Mouse (Mus musculus) G1E-ER4 (cell line): Measurements from ENCODE around the gene Cry2. TPM values are rescaled to one million over a fixed set of nuclear protein-coding genes. Genes with fewer than 3 reads are reported as not detected.

Experiments
- GATA1 ChIP-seq: IDR thresholded peaks from one replicate; pipeline ENCODE4 v1.8.0; 2012; ENCODE audit warnings: low read length, inconsistent platforms
- polyA plus RNA-seq: library from polyadenylated mRNA; stranded (reverse); fragments of >175 nt; gene quantifications from 2 replicates; pipeline ENCODE4 v1.2.3, GENCODE M21; 2012

Cry2 gene
- 16.0 and 17.5 TPM in 2 replicates for polyA plus RNA-seq

DNA sequence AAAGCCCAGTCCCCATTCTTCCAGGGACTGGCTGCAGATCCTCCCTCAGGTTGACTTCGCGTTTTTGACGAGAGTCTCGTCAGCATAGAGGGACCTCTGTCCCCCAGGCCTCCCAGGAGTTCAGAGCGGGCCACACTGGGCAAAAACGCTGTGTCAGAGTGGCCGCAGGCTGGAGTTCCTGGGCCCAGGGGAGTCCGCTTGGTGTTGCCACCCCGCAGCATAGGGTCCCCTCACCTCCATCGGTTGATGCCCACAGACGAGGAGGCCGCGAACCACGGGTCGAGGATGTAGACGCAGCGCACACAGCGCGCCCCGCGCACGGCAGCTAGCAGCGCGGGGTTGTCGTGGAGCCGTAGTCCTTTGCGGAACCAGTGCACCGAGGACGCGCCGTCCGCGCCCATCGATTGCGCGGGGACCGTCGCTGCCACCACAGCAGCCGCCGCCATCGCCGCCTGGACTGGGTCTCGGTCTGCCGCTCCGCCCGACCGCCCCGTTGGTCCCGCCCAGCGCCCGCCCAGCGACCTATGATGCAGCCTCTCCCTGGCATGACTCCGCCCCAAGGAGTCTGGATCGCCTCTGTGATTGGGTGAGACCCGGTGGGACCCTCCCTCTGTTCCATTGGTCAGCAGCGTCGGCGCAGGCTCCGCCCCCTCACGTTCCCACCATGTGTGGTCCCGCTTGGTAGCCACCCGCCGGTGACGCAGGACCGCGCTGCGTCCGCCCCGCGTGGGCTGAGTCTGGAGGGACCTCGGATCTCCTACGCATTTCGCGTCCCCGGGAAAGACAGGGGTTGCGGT lies at the start of gene Cry2:
Cry2 (minus strand) TSS at position 466 of the 797 bp plus-strand sequence.
- no peak for TF ChIP-seq GATA1

DNA sequence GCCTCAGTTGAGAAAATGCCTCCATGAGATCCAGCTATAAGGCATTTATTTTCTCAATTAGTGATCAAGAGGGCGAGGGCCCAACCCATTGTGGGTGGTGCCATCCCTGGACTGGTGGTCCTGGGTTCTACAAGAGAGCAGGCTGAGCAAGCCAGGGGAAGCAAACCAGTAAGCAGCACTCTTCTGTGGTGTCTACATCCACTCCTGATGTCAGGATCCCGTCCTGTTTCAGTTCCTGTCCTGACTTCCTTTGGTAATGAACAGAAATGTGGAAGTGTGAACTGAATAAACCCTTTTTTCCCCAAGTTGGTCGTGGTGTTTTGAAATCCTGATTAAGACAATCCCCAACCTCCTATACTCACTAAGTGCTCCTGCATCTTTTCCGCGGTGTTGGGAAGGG lies 49.7 kb upstream of the Cry2 start:
- TF ChIP-seq GATA1: no peak

DNA sequence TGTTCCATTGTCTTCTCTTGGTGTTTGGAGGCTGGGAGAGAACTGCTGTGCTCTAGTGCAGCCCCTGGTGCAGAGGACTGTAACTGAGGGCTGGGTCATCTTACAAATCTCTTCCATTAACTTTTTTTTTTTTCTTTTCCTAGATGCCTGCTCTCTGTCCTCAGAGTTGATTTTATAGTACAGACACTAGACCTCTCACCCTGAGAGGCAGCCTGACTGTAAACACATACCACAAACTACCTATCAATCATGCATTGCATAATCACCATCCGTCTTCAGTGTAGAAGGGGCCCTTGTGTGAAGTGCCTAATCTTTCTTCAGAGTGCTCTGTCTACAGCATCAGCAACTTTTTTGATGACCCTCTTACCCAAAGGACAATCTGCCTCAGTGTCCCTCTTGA lies 48.7 kb upstream of the Cry2 start:
- no peak for TF ChIP-seq GATA1

DNA sequence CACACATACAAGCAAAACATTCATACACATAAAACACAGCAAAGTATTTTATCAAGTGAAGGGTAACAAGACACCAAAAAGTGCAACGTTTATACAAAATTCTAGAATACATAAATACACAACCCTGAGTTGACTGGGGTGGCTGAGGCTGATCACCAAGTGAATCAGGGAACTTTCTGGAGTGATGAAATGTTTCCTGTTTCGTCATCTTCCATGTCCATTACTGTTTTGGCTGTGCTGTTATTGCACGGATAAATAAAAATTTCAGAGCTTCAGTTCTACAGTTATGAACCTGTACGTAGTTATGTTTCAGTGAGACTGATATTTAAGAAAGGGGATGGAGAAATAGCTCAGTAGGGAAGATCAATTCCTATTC lies 44.5 kb upstream of the Cry2 start:
- no peak for TF ChIP-seq GATA1

DNA sequence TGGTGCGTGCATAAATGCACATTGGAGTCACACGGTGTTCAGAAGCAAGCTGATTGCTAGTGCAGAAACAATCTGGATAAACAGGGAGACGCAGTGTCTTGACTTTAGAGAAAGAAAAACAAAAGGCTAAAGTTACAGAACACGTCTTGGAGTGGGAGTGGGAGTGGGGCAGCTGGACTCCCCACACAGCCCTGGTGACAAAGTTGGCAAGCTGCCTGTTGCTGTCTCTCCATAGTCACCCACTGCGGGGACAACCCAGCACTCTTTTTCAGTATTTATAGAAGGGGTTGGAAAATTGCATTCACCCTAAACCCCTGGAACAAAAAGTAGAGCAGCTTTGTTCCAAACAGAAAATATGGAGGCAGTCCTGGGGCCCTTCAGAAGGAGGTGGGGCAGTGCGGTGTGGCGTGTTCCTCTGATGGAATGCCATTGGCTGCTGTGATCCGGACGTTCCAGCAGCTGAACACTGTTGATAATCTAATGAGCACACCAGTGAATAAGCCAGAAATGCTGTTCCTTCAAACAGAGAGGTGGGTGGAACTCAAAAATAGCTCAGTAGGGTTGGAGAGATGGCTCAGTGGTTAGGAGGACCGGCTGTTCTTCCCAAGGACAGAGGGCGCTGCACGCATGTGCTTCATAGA lies 43.9 kb upstream of the Cry2 start:
- no peak for TF ChIP-seq GATA1

DNA sequence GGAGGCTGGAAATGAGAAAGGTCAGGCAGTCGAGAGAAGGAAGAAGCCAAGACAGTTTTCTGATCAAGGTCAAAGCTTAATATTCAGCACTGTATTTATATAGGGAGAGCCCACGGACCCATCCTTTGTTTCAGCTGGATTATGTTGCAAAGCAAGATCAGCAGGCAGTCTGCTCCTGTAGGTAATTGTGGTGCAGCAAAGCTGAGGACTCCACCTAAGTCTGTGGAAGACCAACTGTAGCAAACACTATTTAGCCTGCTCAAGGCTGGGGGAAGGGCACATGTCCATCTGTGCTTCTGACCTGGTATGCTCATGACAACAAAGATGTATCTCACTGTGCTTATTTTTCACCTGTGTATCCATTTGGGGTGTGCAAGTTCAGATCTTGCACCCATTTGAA lies 41.9 kb upstream of the Cry2 start:
- no peak for TF ChIP-seq GATA1

DNA sequence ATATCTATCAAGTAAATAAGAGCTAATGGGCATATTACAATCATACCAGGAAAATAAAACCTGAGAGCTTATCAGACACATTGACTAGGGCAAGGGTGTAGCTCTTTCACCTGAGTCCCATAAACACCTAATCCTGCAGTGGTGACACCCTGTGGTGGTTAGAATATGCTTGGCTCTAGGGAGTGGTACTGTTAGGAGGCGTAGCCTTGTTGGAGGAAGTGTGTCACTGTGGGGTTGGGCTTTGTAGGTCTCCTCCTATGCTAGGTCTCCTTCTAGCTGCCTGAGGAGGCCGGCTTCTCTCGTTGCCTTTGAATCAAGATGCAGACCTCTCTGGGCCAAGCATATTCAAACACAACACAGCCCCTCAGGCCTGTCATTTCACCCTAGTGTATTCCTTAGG lies 41.1 kb upstream of the Cry2 start:
- TF ChIP-seq GATA1: no peak

DNA sequence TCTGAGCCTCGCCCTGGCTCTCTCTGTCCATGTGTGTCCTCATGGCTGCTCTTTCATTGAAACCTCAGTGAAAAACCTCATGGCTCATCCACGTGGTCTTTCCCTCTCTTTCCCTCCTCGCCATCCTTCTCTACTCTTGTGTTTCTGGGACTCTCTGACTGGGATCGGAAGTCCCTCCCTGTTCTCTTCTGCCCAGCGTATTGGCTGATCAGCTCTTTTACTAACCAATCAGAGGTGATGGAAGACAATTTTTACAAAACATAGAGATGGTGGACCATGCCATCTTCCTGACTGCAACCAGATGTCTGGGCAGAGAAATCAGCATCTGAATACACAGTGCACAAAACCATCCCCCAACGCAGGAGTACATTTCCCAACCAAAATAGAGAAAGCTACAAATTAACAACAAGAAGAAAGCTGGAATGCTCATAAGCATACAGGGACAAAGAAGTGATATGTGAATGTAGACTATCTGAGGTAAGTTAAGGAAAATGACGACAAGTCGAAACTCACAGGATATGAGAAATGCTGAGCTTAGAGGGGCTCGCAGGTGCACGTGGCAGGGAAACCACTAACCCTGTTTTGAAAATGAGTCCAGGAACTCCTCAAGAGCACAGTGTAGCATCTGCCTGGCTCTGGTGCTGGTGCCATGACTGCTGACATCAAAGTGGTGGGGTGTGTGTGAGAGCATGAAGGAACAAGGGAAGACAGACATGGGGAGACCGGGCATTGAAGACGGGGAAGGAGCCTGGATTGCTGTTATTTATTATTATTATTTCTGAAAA lies 38.2 kb upstream of the Cry2 start:
- TF ChIP-seq GATA1: no peak

DNA sequence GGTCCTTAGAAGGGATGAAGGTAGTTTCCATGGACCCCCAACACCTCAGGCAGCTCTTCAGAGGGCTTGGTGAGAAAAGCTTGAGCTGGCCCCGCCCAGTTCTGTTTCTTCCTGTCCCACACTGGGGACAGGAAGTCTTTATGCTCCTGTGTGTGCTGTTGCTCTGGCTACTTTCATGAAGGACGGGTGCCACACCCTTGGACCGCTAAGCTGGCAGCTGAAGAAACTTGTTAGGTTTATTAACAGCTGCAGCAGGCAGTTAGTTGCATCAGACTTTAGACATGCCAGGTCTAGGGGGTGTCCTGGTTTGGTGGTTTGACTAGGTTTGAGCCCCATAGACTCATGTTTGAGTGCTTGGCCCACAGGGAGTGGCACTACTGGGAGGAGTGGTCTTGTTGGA lies 30.8 kb upstream of the Cry2 start:
- no peak for TF ChIP-seq GATA1

DNA sequence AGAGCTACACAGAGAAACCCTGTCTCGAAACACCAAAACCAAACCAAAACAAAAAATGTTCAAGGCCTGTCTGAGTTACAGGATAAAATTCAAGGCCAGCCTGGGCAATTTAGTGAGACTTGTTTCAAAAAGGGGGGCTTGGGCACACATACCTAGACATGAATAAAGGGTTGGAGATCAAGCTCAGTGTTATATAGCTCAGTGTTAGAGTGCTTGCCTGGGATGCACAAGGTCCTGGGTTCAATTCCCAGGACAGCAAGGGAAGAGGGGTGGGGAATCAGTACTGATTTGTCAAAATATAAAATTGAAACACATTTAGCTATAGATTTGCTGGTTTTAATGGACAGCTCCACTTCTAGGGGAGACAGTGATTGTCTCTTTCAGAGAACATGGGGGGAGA lies 27.4 kb upstream of the Cry2 start:
- TF ChIP-seq GATA1: no peak

DNA sequence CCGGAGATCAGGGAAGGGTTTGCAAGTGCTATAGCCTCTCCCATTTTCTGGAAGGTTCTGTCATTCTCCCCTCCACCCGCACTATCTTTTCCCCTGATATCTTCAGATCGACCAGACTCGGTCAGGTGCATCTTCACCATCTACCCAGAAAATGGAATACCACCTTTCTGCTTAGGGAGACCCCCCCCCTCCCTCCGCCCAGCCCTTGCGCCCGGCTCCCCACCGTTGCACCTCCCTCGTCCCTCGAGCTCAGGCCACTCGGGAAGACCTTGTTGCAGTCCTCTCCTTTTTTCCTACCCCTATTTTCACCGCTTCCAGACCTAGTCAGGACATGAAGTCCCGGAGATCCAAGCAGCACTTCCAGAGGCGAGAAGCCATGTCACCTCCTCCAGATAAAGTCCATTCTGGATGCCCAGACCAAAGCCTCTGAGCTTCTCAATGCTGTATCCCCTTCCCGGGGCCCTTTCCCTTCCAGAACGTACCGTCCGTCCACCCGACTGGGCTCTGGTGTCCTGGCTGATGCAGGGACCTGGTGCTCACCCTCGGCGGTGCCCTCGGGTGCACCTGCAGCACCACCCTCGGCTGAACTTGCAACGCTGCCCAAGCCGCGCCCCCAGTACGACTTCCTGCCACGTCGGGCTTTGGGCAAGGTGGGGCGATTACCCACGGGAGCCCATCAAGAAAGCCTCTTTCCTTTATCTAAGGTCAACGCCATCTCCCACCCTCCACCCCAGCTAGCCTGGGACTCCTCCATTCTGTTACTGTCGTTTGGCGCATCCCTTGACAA lies 26.3 kb upstream of the Cry2 start, which contains the start of gene Slc35c1:
Slc35c1 (minus strand) TSS at position 618 of the 787 bp plus-strand sequence.
- no peak for TF ChIP-seq GATA1

DNA sequence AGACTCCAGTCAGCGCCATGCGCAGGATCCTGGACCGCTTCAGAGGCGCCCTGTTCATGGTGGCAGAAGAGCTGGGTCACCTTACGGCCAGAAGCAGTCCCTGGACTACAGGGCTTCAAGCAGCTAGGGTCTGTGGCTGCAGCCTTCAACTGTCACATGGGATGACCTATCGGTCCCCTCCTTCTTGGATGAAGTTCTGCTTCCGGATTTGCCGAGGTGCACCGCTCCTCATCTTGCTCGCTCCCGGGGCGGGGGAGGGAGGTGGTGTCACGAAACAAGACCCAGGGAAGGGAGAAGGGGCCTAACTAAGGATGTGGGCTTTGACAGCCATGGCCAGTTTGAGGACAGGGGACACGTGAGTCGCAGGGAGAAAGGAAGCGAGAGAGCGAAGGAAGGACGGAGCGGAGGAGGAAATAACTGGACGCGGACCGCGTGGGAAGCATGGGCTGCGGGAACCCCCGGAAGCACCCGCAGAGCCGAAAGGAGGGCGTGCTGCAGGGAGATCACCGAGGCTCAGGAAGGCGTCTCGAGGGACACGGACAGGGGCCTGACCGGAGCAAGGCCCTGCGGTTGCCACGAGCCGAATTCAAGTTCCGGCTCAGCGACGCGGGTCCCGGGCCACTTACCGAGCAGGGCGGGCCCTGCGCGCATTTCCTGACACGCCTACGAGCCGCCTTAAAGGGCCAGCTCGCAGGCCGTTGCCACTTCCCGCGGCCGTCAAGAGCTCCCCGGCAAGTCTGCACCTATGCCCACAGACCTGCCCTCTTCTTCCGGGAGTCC lies 25.5 kb upstream of the Cry2 start:
- TF ChIP-seq GATA1: no peak

DNA sequence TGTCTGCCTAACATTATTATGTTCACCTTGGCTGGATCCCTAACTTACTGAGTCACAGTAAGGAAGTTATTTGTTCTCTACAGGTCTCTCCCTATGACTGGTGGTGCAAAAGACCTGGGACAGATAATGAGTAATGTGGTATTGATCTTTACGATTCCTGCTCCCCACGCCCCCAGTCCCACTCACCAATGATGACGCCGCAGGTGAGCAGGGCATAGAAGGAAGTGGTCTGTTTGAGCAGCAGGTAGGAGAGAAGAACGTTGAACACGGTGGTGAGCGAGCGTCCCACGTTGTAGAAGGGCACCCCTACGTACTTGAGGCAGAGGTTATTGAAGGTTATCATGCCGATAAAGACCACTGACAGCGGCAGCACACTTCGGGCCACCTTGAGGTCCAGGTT lies 24.6 kb upstream of the Cry2 start:
- TF ChIP-seq GATA1: no peak

DNA sequence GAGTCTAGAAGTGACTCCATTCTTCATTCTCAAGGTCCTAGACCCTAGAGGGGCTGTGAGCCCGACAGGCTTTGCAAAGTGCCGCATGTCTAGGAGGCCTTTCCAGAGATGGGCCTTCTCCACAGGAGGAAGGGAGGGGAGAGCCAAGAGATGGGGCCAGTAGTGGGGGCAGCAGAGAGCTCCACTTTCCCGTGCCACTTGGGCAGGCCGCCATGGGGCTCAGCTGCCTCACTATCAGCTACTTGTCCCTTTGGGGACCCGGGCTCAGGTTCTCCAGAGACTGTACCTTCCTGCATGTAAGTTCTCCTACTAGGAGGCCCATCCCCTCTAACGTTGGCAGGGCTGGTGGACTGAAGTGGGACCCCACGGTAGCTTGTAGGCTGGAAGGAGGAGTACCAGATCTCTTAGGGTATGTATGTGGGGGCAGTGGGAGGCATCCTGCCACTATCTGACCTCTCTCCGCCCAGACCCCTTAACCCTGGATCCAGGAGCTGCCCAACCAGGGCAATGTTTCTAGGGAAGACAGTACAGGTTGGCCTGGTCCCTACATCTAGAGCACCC lies 23.2 kb upstream of the Cry2 start:
- TF ChIP-seq GATA1: no peak
